8 mouse cellular contexts compared by ENCODE assay signal in the genomic region with DNA sequence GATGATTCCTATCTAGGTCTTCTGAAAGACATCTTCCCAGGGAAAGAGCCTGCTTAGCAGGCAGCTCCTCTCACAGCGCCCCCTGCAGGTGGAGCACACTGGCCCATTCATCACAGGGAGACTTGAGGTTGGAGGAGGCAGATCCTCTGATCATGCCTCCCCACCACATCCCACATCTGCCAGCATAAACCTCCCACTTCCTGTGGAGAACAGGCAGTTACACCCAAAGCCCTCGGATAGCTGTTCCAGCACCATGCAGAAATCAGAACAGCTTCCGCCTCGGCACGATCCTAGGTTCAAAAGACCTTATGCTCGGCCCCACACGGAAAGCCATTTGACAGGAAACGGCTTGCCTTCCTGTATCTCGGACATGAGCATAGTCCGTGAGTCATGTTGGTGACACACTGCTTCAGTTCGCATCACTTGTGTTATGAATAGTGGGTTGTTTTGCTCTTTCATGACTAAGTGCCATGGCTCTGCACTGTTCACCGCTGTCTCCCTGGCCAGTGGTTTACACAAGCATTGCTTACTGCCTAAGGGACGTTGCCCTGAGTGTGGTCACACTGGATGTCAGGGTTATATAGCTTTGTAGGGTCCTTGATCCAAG.
DNase-seq lines count a peak whose midpoint lies in the region; ATAC-seq and TF ChIP-seq lines count a peak whose summit lies in the region.

No protein-coding gene starts in this region.

- no peak overlapping the region for H3K4me3 ChIP-seq in kidney, postnatal 0 days (replicated peaks; ENCODE audit: low read depth, low read length)
- no peak overlapping the region for H3K4me3 ChIP-seq in kidney, embryonic 15.5 days (replicated peaks)
- no peak overlapping the region for H3K4me3 ChIP-seq in ES-E14 (ENCODE audit: insufficient read depth in 1 of 2, low read depth in 1 of 2, low read length in 2 of 2, poor library complexity in 1 of 2, severe bottlenecking in 1 of 2)

- TF ChIP-seq POLR2A in brain, embryonic 14.5 days (IDR thresholded peaks at IDR 0.05; ENCODE audit: borderline replicate concordance, extremely low read depth, insufficient read depth, insufficient read length, poor library complexity, severe bottlenecking) = no peak

- H3K36me3 ChIP-seq in kidney, postnatal 0 days (ENCODE audit: insufficient read depth, low read length) = 0 out of 2 replicates have a peak, but pooled peaks cover 8% of the 10 kb centered on the region
- H3K36me3 ChIP-seq in kidney, embryonic 15.5 days = peaks cover 24% of the 10 kb centered on the region
- peaks cover 2% of the 10 kb centered on the region; the same call in 1 of the 2 replicates for H3K36me3 ChIP-seq in ES-E14 (ENCODE audit: control insufficient read depth, insufficient read depth, low read length, poor library complexity, severe bottlenecking)

- H3K4me1 ChIP-seq in kidney, postnatal 0 days (replicated peaks; ENCODE audit: insufficient read depth, low read length) = peaks cover 8% of the 10 kb centered on the region; the same call in 1 of the 2 replicates
- H3K4me1 ChIP-seq in kidney, embryonic 15.5 days = peaks cover 22% of the 10 kb centered on the region
- H3K4me1 ChIP-seq in ES-E14 (ENCODE audit: control insufficient read depth in 2 of 2, insufficient read depth in 2 of 2, low read length in 2 of 2, poor library complexity in 1 of 2) = no peaks in the 10 kb centered on the region

- 66% methylated on average over 13 of the region's 13 CpGs for WGBS in kidney, postnatal 0 days
- WGBS in kidney, embryonic 15.5 days = 77% methylated on average over 13 of the region's 13 CpGs

- H3K27ac ChIP-seq in kidney, postnatal 0 days = no peak overlapping the region
- H3K27ac ChIP-seq in kidney, embryonic 15.5 days = no peak overlapping the region
- no peak overlapping the region for H3K27ac ChIP-seq in ES-E14 (ENCODE audit: insufficient read depth, low read depth, low read length, poor library complexity, severe bottlenecking)

- no peaks in the 10 kb centered on the region for H3K9me3 ChIP-seq in kidney, postnatal 0 days (replicated peaks; ENCODE audit: low read length)
- H3K9me3 ChIP-seq in kidney, embryonic 15.5 days (replicated peaks) = no peaks in the 10 kb centered on the region
- H3K9me3 ChIP-seq in ES-E14 (ENCODE audit: control insufficient read depth, insufficient read depth, low read depth, low read length) = no peaks in the 10 kb centered on the region

- peak; percentile 55 for TF ChIP-seq CTCF in kidney, postnatal 0 days (IDR thresholded peaks at IDR 0.05; ENCODE audit: low read depth)
- peak; percentile 41; the same call in 1 of the 2 replicates for TF ChIP-seq CTCF in brain, embryonic 14.5 days (IDR thresholded peaks at IDR 0.05; ENCODE audit: borderline replicate concordance, extremely low read depth, insufficient read depth, insufficient read length)

- H3K9ac ChIP-seq in kidney, postnatal 0 days (ENCODE audit: low read depth, low read length) = no peak overlapping the region
- no peak overlapping the region for H3K9ac ChIP-seq in kidney, embryonic 15.5 days
- no peak overlapping the region for H3K9ac ChIP-seq in ES-E14 (ENCODE audit: insufficient read depth, low read depth, low read length, poor library complexity, severe bottlenecking)

- in situ Hi-C loops in ES-E14 (cut with MboI; ENCODE audit: low sequenced_read_pairs in 2 of 2, unreplicated experiment in 2 of 2) = no loop called here

- intact Hi-C loops in left cerebral cortex, postnatal 25 days (cut with DNase I) = no loop called here

- DNase-seq in kidney, postnatal 0 days (ENCODE audit: low spot score) = peak; percentile 50
- DNase-seq in ES-E14 (ENCODE audit: low read depth, low spot score) = peak; percentile 19
- no peak for DNase-seq in brain, embryonic 14.5 days (ENCODE audit: low read depth)
- DNase-seq in left cerebral cortex, postnatal 25 days (ENCODE audit: low spot score in 2 of 2) = no peak
- DNase-seq in frontal cortex, postnatal 10 days (ENCODE audit: low spot score in 2 of 2) = no peak
- DNase-seq in retina, embryonic 14.5 days (ENCODE audit: low spot score) = no peak

- no peak for ATAC-seq in kidney, postnatal 0 days (replicated peaks; ENCODE audit: low FRiP score, low read depth)
- no peak; the same call in 1 of the 2 replicates for ATAC-seq in kidney, embryonic 15.5 days (replicated peaks; ENCODE audit: low FRiP score)
- ATAC-seq in megakaryocyte progenitor cell, adult 5-6 weeks (replicated peaks; ENCODE audit: poor library complexity) = 0 out of 2 replicates have a peak, but pooled peaks have one; percentile 23

- no peaks in the 10 kb centered on the region for H3K27me3 ChIP-seq in kidney, postnatal 0 days (ENCODE audit: insufficient read depth, low read length)
- 0 out of 2 replicates have a peak, but pooled peaks cover 5% of the 10 kb centered on the region for H3K27me3 ChIP-seq in kidney, embryonic 15.5 days

- H3K4me2 ChIP-seq in kidney, postnatal 0 days (ENCODE audit: low read length) = no peak overlapping the region
- no peak overlapping the region for H3K4me2 ChIP-seq in kidney, embryonic 15.5 days

TF ChIP-seq in ES-E14, 5 proteins besides CTCF, POLR2A, EP300 and RAD21:
- TF ChIP-seq CHD2 (IDR thresholded peaks at IDR 0.05; ENCODE audit: low read depth, low read length) = no peak
- no peak for TF ChIP-seq ZC3H11A (IDR thresholded peaks at IDR 0.05; ENCODE audit: borderline replicate concordance, low read depth, low read length)
- TF ChIP-seq HCFC1 (IDR thresholded peaks at IDR 0.05; ENCODE audit: borderline replicate concordance, insufficient read depth, low read length) = no peak
- TF ChIP-seq ZNF384 (IDR thresholded peaks at IDR 0.05; ENCODE audit: low read depth, low read length) = no peak
- no peak for TF ChIP-seq MAFK (IDR thresholded peaks at IDR 0.05; ENCODE audit: insufficient read depth, low read depth, low read length)

Comparison
In these comparisons a context has a peak if more than half of its experiments do, and no peak if none do; other contexts are left out.
1. DNase-seq: peak in kidney, postnatal 0 days (single experiment) and ES-E14 (single experiment); none in brain, embryonic 14.5 days (single experiment), left cerebral cortex, postnatal 25 days (0 of 2), frontal cortex, postnatal 10 days (0 of 2) and retina, embryonic 14.5 days (single experiment).